Mouse (Mus musculus) kidney, postnatal 0 days (tissue): ENCODE measurements around the gene Capn8. TPM values are rescaled to one million over a fixed set of nuclear protein-coding genes. Genes with fewer than 3 reads are reported as not detected.

Experiments
- ATAC-seq: fragments of 200-750 bp; cut with Nextera tagmentation; replicated peaks from 2 replicates; pipeline ENCODE4 v1.8.0; 2017; ENCODE audit warnings: low read depth, moderate number of reproducible peaks, moderate TSS enrichment, moderate library complexity; ENCODE audit not compliant: low FRiP score
- DNase-seq: peaks from one replicate; pipeline ENCODE4 v3.0.0-alpha.2; 2016; ENCODE audit warnings: low spot score
- H3K27ac ChIP-seq: fragments of 300-500 bp; sonication (generic); 2 replicates; pipeline ENCODE4 v1.5.1; 2014; ENCODE audit warnings: mild to moderate bottlenecking
- H3K27me3 ChIP-seq: fragments of 300-500 bp; sonication (generic); 2 replicates; pipeline ENCODE4 v1.6.1; 2014; ENCODE audit warnings: low read length, mixed read lengths; ENCODE audit not compliant: insufficient read depth
- H3K36me3 ChIP-seq: fragments of 300-500 bp; sonication (generic); 2 replicates; pipeline ENCODE4 v1.6.1; 2014; ENCODE audit warnings: low read length, mixed read lengths; ENCODE audit not compliant: insufficient read depth
- H3K4me1 ChIP-seq: fragments of 300-500 bp; sonication (generic); replicated peaks from 2 replicates; pipeline ENCODE4 v1.6.1; 2014; ENCODE audit warnings: antibody characterized with exemption, low read length, mixed read lengths; ENCODE audit not compliant: insufficient read depth
- H3K4me2 ChIP-seq: fragments of 300-500 bp; sonication (generic); 2 replicates; pipeline ENCODE4 v1.6.1; 2014; ENCODE audit warnings: mild to moderate bottlenecking, low read length, moderate library complexity, mixed read lengths
- H3K4me3 ChIP-seq: fragments of 300-500 bp; sonication (generic); replicated peaks from 2 replicates; pipeline ENCODE4 v1.5.1; 2014; ENCODE audit warnings: low read depth, low read length
- H3K9ac ChIP-seq: fragments of 300-500 bp; sonication (generic); 2 replicates; pipeline ENCODE4 v1.6.1; 2014; ENCODE audit warnings: low read depth, low read length
- H3K9me3 ChIP-seq: fragments of 300-500 bp; sonication (generic); replicated peaks from 2 replicates; pipeline ENCODE4 v1.6.1; 2016; ENCODE audit warnings: low read length, inconsistent platforms, mixed read lengths
- CTCF ChIP-seq: IDR thresholded peaks from 2 replicates; pipeline ENCODE4 v1.5.1; 2016; ENCODE audit warnings: antibody characterized with exemption, low read depth, mild to moderate bottlenecking, moderate library complexity
- WGBS: fragments of 180-500 bp; shearing (Covaris S2); extraction: QIAGEN DNeasy Blood & Tissue Kit; methylation state at CpG from one replicate; pipeline ENCODE4 v1.1.7; 2014; 5-methylcytosine and 5-hydroxymethylcytosine counted together
- polyA plus RNA-seq: library from polyadenylated mRNA; unstranded; fragments of >200 nt; fragmentation: Nextera tagmentation; extraction: Ambion mirVana; gene quantifications from 2 replicates; pipeline ENCODE4 v1.2.1, GENCODE M21; 2015

Capn8 gene
- polyA plus RNA-seq, 1 experiment from 2014 or later = 0.11 TPM

DNA sequence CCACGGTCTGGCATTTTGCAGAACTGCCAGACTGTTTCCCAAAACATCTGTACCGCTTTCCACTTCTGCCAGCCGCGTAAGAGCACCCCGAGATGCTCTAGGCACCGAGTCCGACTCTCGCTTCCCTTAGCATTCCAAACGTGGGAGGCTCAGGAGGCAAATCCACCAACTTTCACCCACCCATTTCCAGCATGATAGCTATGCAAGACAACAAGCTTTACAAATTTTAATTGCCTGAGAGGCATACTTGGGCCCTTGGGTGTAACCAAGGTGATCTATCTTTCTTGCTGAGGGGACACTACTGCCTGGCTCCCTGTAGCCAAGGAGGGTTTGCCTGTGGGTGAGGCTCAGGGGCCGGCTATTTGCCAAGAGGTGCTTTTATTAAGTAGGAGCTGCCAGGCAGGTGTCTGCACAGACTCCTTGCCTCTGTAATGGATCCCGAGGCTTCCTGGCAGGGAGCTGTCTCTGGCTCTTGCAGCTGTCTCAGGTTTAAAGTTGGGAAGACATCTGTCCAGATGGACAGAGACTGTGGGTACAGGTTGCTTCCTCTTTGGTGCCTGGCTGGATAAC lies 2.8 kb upstream of the Capn8 start:
- Histone ChIP-seq H3K4me3 (no peak overlapping the region), H3K9ac (no peak overlapping the region), H3K27ac (no peak overlapping the region), H3K27me3 (no peaks in the 10 kb centered on the region), H3K9me3 (no peaks in the 10 kb centered on the region), H3K4me2 (no peak overlapping the region), H3K36me3 (no peaks in the 10 kb centered on the region), H3K4me1 (0 out of 2 replicates have a peak, but pooled peaks cover 4% of the 10 kb centered on the region)
- DNase-seq = no peak
- WGBS = 74% methylated on average over 11 of the region's 11 CpGs
- ATAC-seq = no peak
- no peak for TF ChIP-seq CTCF

DNA sequence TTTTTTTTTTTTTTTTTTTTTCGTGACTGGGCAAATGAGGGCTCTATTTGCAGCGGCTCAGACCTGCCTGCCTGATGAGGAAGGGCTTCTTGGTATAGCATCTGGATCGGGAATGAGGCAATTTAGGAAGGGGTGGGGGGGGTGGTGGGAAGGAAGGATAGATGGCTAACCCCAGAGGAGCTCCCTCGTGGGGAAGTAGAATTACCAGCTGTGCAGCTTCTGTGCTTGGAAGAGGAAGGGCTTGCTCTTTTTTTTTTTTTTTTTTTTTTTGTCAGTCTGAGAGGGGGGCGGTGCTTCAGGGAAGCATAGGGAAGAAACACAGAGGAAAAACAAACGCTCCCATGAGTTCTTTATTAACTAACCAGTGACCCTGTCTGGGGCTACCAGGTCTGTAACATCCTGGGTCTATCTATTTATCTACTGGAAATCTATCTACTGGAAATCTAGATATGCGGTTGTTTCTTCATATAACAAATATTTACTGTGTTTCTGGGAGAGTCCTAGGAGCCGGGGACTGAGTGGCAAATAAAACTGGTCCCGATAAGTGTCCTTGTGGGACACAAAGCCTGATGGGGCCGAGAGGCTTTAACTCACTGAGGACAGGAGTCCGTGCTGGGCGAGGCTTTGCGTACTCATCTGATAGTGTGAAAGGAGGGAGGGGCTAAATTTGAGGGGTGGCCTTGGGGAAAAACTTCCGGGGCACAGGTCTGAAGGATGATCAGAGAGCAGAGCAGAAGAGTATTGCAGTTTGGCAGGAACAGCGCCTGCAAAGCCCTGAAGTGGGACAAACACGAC lies 2.0 kb upstream of the Capn8 start:
- Histone ChIP-seq H3K27me3 (no peaks in the 10 kb centered on the region), H3K4me3 (no peak overlapping the region), H3K9ac (no peak overlapping the region), H3K4me2 (peak overlapping the region; percentile 13), H3K27ac (no peak overlapping the region), H3K9me3 (no peaks in the 10 kb centered on the region), H3K36me3 (no peaks in the 10 kb centered on the region), H3K4me1 (0 out of 2 replicates have a peak, but pooled peaks cover 4% of the 10 kb centered on the region)
- ATAC-seq = no peak
- no peak for TF ChIP-seq CTCF
- 20% methylated on average over 16 of the region's 16 CpGs for whole genome bisulfite sequencing
- DNase-seq = peak; percentile 75

GRCm38 (mm10) chr1:182565351-182565835 lies 586 bp downstream of the Capn8 start:
- H3K27ac ChIP-seq = no peak overlapping the region
- no peaks in the 10 kb centered on the region for H3K27me3 ChIP-seq
- ATAC-seq (no peak), DNase-seq (no peak)
- H3K4me3 ChIP-seq = no peak overlapping the region
- H3K4me2 ChIP-seq = no peak overlapping the region
- H3K9me3 ChIP-seq = no peaks in the 10 kb centered on the region
- 0 out of 2 replicates have a peak, but pooled peaks cover 4% of the 10 kb centered on the region for H3K4me1 ChIP-seq
- no peaks in the 10 kb centered on the region for H3K36me3 ChIP-seq
- no peak for TF ChIP-seq CTCF
- WGBS = 84% methylated on average over 6 of the region's 6 CpGs
- H3K9ac ChIP-seq = no peak overlapping the region

- Histone ChIP-seq H3K9ac (no peak overlapping the region), H3K27ac (no peak overlapping the region), H3K4me2 (no peak overlapping the region), H3K9me3 (no peaks in the 10 kb centered on the region), H3K27me3 (no peaks in the 10 kb centered on the region), H3K36me3 (no peaks in the 10 kb centered on the region), H3K4me1 (peaks cover 4% of the 10 kb centered on the region; the same call in 1 of the 2 replicates), H3K4me3 (no peak overlapping the region)
- ATAC-seq (no peak), DNase-seq (peak; percentile 40)
- no peak for TF ChIP-seq CTCF
- WGBS = 76% methylated on average over 3 of the region's 3 CpGs
Measured at GRCm38 (mm10) chr1:182571148-182571547, 6.3 kb downstream of the Capn8 start.

DNA sequence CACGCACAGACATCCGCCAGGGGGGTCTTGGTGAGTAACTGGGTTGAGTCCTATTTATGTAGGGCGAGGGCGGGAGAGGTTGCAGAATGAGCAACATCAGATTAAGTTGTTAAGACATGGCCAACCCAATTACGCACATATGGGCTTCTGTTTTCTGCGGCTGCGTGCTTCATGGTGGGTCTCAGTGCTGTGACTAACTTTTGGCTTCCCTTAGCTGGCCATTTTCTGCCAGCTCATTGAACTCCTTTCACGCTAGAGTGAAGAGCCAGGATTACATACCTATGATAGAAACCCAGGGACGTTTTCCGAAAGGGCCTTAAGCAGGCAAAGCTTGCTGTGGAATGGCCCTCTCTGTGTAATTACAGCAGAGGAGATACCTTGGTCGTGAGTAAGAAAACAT lies 7.2 kb downstream of the Capn8 start:
- Histone ChIP-seq H3K4me2 (no peak overlapping the region), H3K9me3 (no peaks in the 10 kb centered on the region), H3K36me3 (no peaks in the 10 kb centered on the region), H3K4me3 (no peak overlapping the region), H3K27me3 (no peaks in the 10 kb centered on the region), H3K27ac (no peak overlapping the region), H3K9ac (no peak overlapping the region), H3K4me1 (peaks cover 4% of the 10 kb centered on the region; the same call in 1 of the 2 replicates)
- DNase-seq (no peak), ATAC-seq (no peak)
- no peak for TF ChIP-seq CTCF
- 78% methylated on average over 11 of the region's 11 CpGs for WGBS

DNA sequence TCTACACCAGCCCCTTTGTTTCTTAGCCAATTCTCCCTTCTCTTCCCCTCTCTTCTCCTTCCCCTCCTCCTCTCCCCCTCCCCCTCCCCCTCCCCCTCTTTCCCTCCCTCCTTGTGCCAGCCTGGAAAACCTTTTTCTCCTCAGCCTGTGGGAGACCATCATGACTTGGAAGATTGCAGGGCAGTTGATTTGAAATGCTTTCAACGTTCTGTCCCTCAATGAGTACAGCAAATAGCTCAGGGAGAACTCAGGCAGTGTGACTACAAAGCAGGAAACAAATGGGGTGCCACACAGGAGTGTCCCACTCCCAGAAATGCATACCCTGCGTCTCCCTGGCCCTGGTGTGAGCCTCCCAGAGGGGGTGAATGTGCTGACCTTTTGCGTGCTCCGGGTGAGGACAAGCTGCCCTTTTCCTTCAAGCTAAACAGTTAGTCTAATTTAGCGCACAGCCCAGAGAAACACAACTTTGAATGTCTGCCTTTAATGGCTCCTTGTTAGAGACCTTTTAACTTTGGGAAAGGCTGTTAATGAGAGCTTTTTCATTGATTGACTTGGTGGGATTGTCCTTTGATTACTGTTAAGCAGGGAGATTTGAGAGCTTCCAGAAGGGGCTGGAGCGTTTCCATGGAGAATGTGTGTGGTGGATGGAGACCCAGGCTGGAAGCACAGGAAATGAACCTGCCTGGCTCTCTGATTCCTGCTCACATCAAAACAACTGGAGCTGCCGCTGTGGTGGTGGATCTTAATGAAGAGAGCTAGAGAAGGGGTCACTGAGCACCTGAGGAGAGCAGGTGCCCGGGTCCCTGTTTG lies 9.3 kb downstream of the Capn8 start:
- no peak for TF ChIP-seq CTCF
- H3K9me3 ChIP-seq = no peaks in the 10 kb centered on the region
- DNase-seq = no peak
- no peaks in the 10 kb centered on the region for H3K36me3 ChIP-seq
- no peak for ATAC-seq
- no peaks in the 10 kb centered on the region for H3K27me3 ChIP-seq
- 18% methylated on average over 8 of the region's 8 CpGs for WGBS
- H3K4me1 ChIP-seq = peaks cover 4% of the 10 kb centered on the region; the same call in 1 of the 2 replicates
- H3K4me3 ChIP-seq = no peak overlapping the region
- H3K4me2 ChIP-seq = no peak overlapping the region
- H3K9ac ChIP-seq = no peak overlapping the region
- no peak overlapping the region for H3K27ac ChIP-seq
